Mouse (Mus musculus): ENCODE measurements at regions not wholly inside any gene's neighbourhood (a gene's known extent, or its start where the extent isn't known, plus 50 kb on each side); places are given as distances from the start of the nearest gene placed in this dataset.
"Not testable (repeated sequence)": the region's sequence is repeated elsewhere in the genome, so short reads cannot be mapped to it uniquely, and the experiment has no call there.

DNA sequence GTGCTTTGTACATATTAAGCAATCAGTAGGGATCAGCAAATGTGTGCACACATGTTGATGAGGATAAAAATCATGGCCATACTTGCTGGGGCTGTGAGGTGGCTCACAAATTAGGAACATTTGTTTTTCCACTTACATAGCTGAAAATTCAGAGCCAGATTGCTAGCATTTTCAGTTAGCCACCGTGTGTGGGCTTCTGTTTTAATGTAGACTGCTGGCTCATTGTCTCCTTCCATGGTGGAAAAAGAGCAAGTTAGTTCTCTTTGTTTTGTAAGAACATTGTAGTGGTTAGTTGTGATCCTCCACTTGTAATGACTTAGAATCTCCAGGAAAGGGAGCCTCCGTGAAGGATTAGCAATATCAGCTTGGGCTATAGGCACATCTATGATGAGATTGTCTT, 107.2 kb upstream of the 4931417E11Rik start:
- Histone ChIP-seq H3K36me3 (no peaks in the 10 kb centered on the region), H3K9ac (replicated peaks) (no peak overlapping the region), H3K27ac (no peak overlapping the region), H3K4me3 (replicated peaks) (no peak overlapping the region), H3K4me1 (replicated peaks) (no peaks in the 10 kb centered on the region), H3K27me3 (no peaks in the 10 kb centered on the region), H3K9me3 (no peaks in the 10 kb centered on the region), H3K4me2 (replicated peaks) (no peak overlapping the region)
- 73% methylated on average over 2 of the region's 2 CpGs for WGBS
- no peak for ATAC-seq

DNA sequence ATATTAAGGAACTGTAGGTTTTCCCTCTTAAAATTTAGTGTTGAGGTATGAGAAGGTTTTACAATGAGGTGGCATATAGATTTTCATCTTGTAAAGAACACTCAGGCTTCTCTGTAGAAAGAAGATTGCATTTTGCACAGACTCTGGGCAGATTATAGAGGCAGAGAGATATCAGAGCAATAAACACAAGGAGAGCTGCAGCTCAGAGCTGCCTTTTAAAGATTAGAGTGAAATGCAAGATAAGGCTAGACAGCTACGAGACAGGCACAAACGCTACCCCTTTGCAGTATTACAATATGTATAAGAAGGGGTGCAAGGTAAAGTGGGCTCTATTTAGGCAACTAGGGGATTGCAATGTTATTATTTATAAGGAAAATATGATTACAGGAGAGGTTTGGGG, 90.5 kb upstream of the 4931417E11Rik start:
- Histone ChIP-seq H3K4me3 (replicated peaks) (no peak overlapping the region), H3K27ac (no peak overlapping the region), H3K9ac (replicated peaks) (no peak overlapping the region), H3K9me3 (no peaks in the 10 kb centered on the region), H3K27me3 (no peaks in the 10 kb centered on the region), H3K4me2 (replicated peaks) (no peak overlapping the region), H3K4me1 (replicated peaks) (no peaks in the 10 kb centered on the region), H3K36me3 (no peaks in the 10 kb centered on the region)
- ATAC-seq: no peak
- 89% methylated on average over 2 of the region's 2 CpGs for WGBS

DNA sequence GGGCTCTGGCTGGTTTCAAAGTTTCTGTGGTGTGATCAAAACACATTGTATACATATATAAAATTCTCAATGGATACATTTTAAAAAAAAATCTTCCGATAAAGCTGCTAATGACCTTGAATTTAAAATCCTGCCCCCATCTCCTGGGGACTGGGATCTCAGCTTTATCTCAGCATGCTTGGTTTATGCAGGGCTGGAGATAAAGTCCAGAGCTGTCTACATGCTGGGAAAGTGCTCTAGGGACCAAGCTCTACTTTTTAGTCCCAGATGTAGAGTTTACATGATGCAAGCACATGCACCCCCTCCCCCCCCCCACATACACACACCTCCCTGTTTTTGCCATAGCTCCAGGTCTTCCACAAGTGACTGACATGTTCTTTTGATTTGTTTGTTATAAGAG, 61.1 kb upstream of the 4931417E11Rik start:
- H3K36me3 ChIP-seq: no peaks in the 10 kb centered on the region
- no peak overlapping the region for H3K4me2 ChIP-seq (replicated peaks)
- no peak overlapping the region for H3K9ac ChIP-seq (replicated peaks)
- peaks cover 6% of the 10 kb centered on the region; the same call in 1 of the 2 replicates for H3K4me1 ChIP-seq (replicated peaks)
- no peak for ATAC-seq
- WGBS: 70% methylated on average over 1 of the region's 1 CpGs
- H3K9me3 ChIP-seq: no peaks in the 10 kb centered on the region
- H3K4me3 ChIP-seq (replicated peaks): no peak overlapping the region
- no peaks in the 10 kb centered on the region for H3K27me3 ChIP-seq
- no peak overlapping the region for H3K27ac ChIP-seq

DNA sequence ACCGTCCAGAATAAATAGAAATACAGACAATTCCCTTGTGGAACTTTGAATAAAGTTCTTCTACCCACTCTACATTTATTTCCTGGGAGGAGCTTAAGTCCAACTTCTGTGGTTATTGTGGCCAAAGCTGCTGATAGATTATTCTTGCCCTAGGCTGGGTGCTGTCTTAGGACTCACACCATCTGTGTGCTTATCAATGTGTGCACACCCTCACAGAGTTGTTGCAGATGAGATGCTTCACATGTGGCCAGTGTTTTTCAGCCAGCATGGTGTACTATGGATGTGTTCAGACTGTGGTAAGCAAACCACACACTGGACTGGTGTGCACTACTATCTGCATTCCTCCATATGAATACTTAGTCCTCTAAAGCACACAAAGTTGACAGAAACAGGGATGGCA, 60.6 kb upstream of the 4931417E11Rik start:
- no peak overlapping the region for H3K4me3 ChIP-seq (replicated peaks)
- no peak overlapping the region for H3K4me2 ChIP-seq (replicated peaks)
- H3K27ac ChIP-seq: no peak overlapping the region
- ATAC-seq: no peak
- no peaks in the 10 kb centered on the region for H3K27me3 ChIP-seq
- H3K36me3 ChIP-seq: no peaks in the 10 kb centered on the region
- 84% methylated on average over 1 of the region's 1 CpGs for WGBS
- H3K9ac ChIP-seq (replicated peaks): no peak overlapping the region
- H3K4me1 ChIP-seq (replicated peaks): peaks cover 6% of the 10 kb centered on the region; the same call in 1 of the 2 replicates
- H3K9me3 ChIP-seq: no peaks in the 10 kb centered on the region

DNA sequence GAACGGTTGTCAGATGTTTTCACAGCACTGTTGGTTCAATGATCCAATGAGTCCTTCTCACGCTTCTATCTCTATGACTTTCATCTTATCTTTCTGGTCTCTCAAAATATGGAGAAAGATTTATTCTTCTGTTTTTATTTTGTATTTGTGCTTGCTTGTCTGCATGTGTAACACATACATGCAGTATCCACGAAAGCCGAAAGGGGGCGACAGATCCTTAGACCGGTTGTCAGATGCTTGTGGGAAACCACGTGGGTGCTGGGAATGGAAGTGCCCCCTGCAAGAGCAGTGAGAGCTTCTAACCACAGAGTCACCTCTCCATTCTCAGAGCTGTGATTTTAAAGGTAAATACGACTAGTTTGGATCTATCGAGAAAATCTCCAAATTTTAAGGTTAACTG, 54.2 kb upstream of the 4931417E11Rik start:
- no peak overlapping the region for H3K4me3 ChIP-seq (replicated peaks)
- H3K4me1 ChIP-seq (replicated peaks): no peaks in the 10 kb centered on the region
- H3K9me3 ChIP-seq: no peaks in the 10 kb centered on the region
- H3K27ac ChIP-seq: no peak overlapping the region
- WGBS: 69% methylated on average over 9 of the region's 9 CpGs
- H3K27me3 ChIP-seq: no peaks in the 10 kb centered on the region
- no peak overlapping the region for H3K9ac ChIP-seq (replicated peaks)
- H3K36me3 ChIP-seq: no peaks in the 10 kb centered on the region
- no peak overlapping the region for H3K4me2 ChIP-seq (replicated peaks)
- no peak for ATAC-seq

DNA sequence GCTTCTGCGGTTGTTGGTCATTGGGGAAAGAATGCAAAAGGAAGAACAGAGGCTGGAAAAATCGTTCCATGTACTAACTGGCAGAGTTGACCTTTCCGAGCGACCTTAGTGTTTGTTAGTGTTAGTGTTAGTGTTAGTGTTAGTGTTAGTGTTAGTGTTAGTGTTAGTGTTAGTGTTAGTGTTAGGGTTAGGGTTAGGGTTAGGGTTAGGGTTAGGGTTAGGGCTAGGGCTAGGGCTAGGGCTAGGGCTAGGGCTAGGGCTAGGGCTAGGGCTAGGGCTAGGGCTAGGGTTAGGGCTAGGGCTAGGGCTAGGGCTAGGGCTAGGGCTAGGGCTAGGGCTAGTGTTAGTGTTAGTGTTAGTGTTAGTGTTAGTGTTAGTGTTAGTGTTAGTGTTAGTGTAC, 50.4 kb upstream of the 4931417E11Rik start:
- H3K4me1 ChIP-seq (replicated peaks); H3K27ac ChIP-seq; H3K9me3 ChIP-seq; H3K4me3 ChIP-seq (replicated peaks); H3K27me3 ChIP-seq; H3K36me3 ChIP-seq; ATAC-seq; H3K4me2 ChIP-seq (replicated peaks); H3K9ac ChIP-seq (replicated peaks): not testable (repeated sequence)
- WGBS: 93% methylated on average over 4 of the region's 4 CpGs
